Mouse (Mus musculus) CD4-positive naive resting alpha-beta T cell, adult 57 days (primary cell): ENCODE measurements around the gene Naa35. TPM values are rescaled to one million over a fixed set of nuclear protein-coding genes. Genes with fewer than 3 reads are reported as not detected.

Experiments
- total RNA-seq: library from RNA; stranded (reverse); gene quantifications from one replicate; pipeline ENCODE4 v1.2.4, GENCODE M21; 2023

The Naa35 gene
- total RNA-seq = 72.0 TPM

DNA sequence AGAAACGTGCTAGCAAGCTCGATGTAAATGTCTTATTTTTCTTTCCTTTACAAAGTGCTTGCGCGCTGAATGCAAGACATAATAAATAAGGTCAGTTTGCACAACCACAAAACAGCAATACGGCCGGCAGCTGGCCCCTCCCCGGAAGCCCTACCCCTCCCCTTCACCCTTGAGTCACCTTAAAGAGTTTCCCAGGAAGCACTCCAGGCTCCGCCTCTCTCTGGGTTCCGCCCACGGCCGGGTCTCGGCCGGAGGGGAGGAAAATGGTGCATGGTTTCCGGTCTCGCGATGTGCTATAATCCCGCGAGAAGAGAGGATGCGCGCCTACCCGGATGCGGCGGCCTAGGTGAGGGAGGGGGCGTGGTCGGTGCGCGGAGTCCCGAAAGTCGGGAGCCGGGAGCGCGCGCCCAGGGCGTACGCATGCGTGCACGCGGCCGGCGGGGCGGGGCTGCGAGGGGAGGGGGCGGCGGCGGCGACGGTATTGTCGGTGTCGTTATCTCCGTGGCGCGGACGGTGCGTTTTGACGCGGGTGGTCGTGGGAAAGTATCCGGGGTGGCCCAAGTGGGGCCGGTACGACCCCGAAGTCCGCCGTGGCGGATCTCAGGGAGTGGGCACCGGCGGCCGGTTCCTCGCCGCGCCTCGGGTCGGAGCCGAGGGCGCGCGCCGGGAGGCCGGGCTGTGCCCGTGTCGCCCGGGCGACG lies at the start of gene Naa35, which contains the start of gene Agtpbp1:
Gene Naa35 (plus strand): TSS at position 313 of the 701 bp plus-strand sequence.
Gene Agtpbp1 (minus strand): TSS at position 281 of the 701 bp plus-strand sequence.

DNA sequence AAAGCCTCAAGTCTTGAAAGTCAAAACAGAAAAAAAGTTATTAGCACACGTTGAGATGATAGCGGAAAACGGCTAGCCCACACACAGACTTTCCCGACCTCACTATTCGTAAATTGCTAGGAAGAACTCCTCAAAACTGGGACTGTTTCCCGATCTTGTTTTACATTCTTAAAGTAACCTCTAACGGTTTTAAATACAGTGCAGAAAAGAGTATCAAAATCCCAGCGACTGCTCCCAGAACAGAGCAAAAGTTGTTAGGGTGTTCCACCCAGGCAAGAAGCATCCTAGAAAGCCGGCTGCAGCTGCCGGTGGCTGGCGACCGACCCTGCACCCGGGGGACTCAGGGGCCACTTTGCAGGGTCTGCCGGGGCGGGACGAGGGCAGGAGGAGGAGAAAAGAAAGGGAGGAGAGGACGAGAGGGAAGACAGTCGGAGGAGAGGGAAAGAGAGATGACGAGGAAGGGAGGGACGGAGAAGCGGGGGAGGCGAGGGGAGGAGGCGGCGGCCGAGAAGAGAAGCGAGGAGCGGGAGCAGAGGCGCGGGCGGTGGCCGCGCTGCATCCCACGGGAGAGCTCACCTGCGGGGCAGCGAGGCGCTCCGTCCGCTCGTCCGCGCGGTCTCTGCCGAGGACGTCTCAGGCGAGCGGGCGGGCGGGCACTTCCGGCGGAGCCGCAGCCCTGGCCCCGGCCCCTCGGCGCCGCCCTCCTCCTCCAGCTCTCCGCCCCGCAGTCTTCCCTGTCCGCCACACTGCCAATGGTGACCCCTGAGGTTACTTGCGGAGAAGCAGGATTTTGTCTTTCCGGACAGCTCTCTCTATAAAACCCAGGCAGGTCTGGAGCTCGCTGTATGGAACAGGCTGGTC lies 90.3 kb downstream of the Naa35 start, which contains the start of gene Golm1:
Gene Golm1 (minus strand): TSS at position 661 of the 861 bp plus-strand sequence.

Other genes with a start within 250 kb of the Naa35 start
- 53.5 TPM for gene Agtpbp1, start within 50 bp of the Naa35 start, total RNA-seq
- gene Golm1, start 90.6 kb downstream of the Naa35 start, total RNA-seq = 46.7 TPM
- not detected for gene 4921517D22Rik, start 108.8 kb downstream of the Naa35 start, total RNA-seq
- not detected for gene Spata31d1a, start 125.1 kb downstream of the Naa35 start, total RNA-seq
- not detected for gene Spata31d1b, start 127.0 kb downstream of the Naa35 start, total RNA-seq
- gene Spata31d1d, start 146.5 kb downstream of the Naa35 start, total RNA-seq = not detected
- not detected for gene 1700014D04Rik, start 161.5 kb downstream of the Naa35 start, total RNA-seq
- 78.3 TPM for gene Isca1, start 184.6 kb downstream of the Naa35 start, total RNA-seq
- gene Gm49354, start 197.0 kb downstream of the Naa35 start, total RNA-seq = not detected
- gene Tut7, start 237.9 kb downstream of the Naa35 start, total RNA-seq = 213 TPM